ENCODE assay signal across 9 mouse cellular contexts in the genomic region with DNA sequence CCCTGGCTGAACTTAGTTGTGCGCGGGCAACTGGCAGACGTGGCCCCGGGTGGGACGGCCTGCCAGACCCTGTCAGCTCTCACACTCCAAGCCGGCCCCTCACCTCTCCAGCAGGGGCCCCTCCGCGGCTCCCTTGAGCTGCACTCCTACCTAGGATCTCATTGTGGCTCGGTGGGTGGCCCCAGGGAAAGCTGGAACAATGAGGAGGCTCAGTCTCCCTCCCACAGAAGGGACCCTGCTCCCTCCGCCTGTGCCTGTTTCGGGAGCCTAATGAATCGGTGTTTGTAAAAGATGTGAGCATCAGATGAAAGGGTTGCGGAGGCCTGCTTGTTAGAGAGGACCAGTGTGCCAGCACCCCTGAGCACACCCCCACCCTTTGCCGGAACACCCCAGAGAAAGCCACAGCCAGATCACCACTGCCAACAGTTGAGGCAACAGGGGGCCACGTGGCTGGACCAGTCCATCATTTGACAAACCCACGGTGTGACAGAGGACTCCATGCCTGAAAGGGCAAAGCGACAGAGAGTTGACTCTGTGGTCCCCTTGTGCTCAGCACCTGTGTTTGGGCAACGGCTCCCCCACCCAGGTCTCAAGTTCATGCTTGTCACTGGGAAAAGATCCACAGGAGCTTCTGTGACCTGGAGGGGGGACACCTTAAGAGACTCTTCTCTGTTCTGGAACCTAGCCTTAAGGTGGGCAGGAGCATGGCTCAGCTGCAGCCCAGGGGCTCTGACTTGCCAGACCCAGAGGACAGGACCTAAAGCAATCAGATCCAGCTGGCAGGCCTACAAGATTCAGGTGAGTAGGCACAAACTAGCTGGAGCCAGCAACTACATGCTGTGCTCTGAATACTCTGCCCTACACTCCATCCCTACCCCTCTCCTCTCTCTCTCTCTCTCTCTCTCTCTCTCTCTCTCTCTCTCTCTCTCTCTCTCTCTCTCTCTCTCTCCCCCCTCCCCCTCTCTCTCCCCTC.
A peak's percentile ranks its signal among the peaks of the same experiment; 100 is the strongest.
DNase-seq lines count a peak whose midpoint lies in the region; ATAC-seq lines count a peak whose summit lies in the region.
"Had no signal": no experiment of that assay in that cellular context is flagged by ENCODE, and none has a peak within 500 bp of the region (broad histone marks: within the 10 kb centered on the region; RNA-seq: fewer than 3 reads in every experiment).

No protein-coding gene starts in this region.

- peak overlapping the region; percentile 81 for H3K27ac ChIP-seq in hindbrain, embryonic 10.5 days
- H3K27ac ChIP-seq in hindbrain, embryonic 14.5 days: no peak overlapping the region
- H3K27ac ChIP-seq in kidney, embryonic 15.5 days: peak overlapping the region; percentile 34; the same call in 1 of the 2 replicates
- H3K27ac ChIP-seq in neural tube, embryonic 11.5 days (ENCODE audit: low read depth, low read length): no peak overlapping the region

- H3K36me3 ChIP-seq in hindbrain, embryonic 10.5 days: no peaks in the 10 kb centered on the region
- H3K36me3 ChIP-seq in hindbrain, embryonic 14.5 days (replicated peaks; ENCODE audit: control insufficient read depth, insufficient read depth): no peaks in the 10 kb centered on the region
- no peaks in the 10 kb centered on the region for H3K36me3 ChIP-seq in kidney, embryonic 15.5 days
- H3K36me3 ChIP-seq in neural tube, embryonic 11.5 days (ENCODE audit: control insufficient read depth, insufficient read depth, low read length): no peaks in the 10 kb centered on the region

- H3K4me1 ChIP-seq in hindbrain, embryonic 10.5 days (replicated peaks): peaks cover 53% of the 10 kb centered on the region
- peaks cover 25% of the 10 kb centered on the region for H3K4me1 ChIP-seq in hindbrain, embryonic 14.5 days (replicated peaks; ENCODE audit: control insufficient read depth, insufficient read depth, low read length)
- H3K4me1 ChIP-seq in kidney, embryonic 15.5 days: peaks cover 41% of the 10 kb centered on the region
- H3K4me1 ChIP-seq in neural tube, embryonic 11.5 days (ENCODE audit: control insufficient read depth, insufficient read depth, low read length): peaks cover 19% of the 10 kb centered on the region

- H3K4me3 ChIP-seq in hindbrain, embryonic 10.5 days: peak overlapping the region; percentile 20
- no peak overlapping the region for H3K4me3 ChIP-seq in hindbrain, embryonic 14.5 days (replicated peaks; ENCODE audit: low read length)
- H3K4me3 ChIP-seq in kidney, embryonic 15.5 days (replicated peaks): no peak overlapping the region
- H3K4me3 ChIP-seq in neural tube, embryonic 11.5 days (ENCODE audit: low read depth, low read length): no peak overlapping the region

- intact Hi-C loops in left cerebral cortex, postnatal 36 days (cut with DNase I): loop anchor here (5.0 kb wide), 1 partner anchor 60 kb away; no protein-coding TSS in a partner anchor

- no peak overlapping the region for H3K4me2 ChIP-seq in hindbrain, embryonic 14.5 days (replicated peaks)
- peak overlapping the region; percentile 20 for H3K4me2 ChIP-seq in kidney, embryonic 15.5 days
- no peak overlapping the region for H3K4me2 ChIP-seq in neural tube, embryonic 11.5 days (ENCODE audit: low read depth)

- H3K9me3 ChIP-seq in hindbrain, embryonic 10.5 days: no peaks in the 10 kb centered on the region
- H3K9me3 ChIP-seq in hindbrain, embryonic 14.5 days (ENCODE audit: control insufficient read depth, low read length): no peaks in the 10 kb centered on the region
- no peaks in the 10 kb centered on the region for H3K9me3 ChIP-seq in kidney, embryonic 15.5 days (replicated peaks)
- H3K9me3 ChIP-seq in neural tube, embryonic 11.5 days (ENCODE audit: control insufficient read depth, low read length): no peaks in the 10 kb centered on the region

- H3K27me3 ChIP-seq in hindbrain, embryonic 10.5 days (ENCODE audit: insufficient read depth, poor library complexity, severe bottlenecking): peaks cover 48% of the 10 kb centered on the region
- no peaks in the 10 kb centered on the region for H3K27me3 ChIP-seq in hindbrain, embryonic 14.5 days (ENCODE audit: control insufficient read depth, insufficient read depth, low read length)
- 0 out of 2 replicates have a peak, but pooled peaks cover 3% of the 10 kb centered on the region for H3K27me3 ChIP-seq in kidney, embryonic 15.5 days
- peaks cover 5% of the 10 kb centered on the region; the same call in 1 of the 2 replicates for H3K27me3 ChIP-seq in neural tube, embryonic 11.5 days (ENCODE audit: control insufficient read depth, insufficient read depth, low read length)

- no peak overlapping the region for H3K9ac ChIP-seq in hindbrain, embryonic 14.5 days
- H3K9ac ChIP-seq in kidney, embryonic 15.5 days: no peak overlapping the region
- H3K9ac ChIP-seq in neural tube, embryonic 11.5 days (ENCODE audit: low read length): no peak overlapping the region

- ATAC-seq in hindbrain, embryonic 14.5 days (ENCODE audit: low FRiP score): no peak
- peak; percentile 50; the same call in 1 of the 2 replicates for ATAC-seq in kidney, embryonic 15.5 days (replicated peaks; ENCODE audit: low FRiP score)
- ATAC-seq in neural tube, embryonic 11.5 days (ENCODE audit: insufficient read depth, low FRiP score, low TSS enrichment): peak; percentile 50; the same call in 1 of the 2 replicates

- WGBS in hindbrain, embryonic 10.5 days: 11% methylated on average over 18 of the region's 18 CpGs
- WGBS in hindbrain, embryonic 14.5 days: 10% methylated on average over 18 of the region's 18 CpGs
- WGBS in kidney, embryonic 15.5 days: 13% methylated on average over 18 of the region's 18 CpGs
- WGBS in neural tube, embryonic 11.5 days: 7% methylated on average over 18 of the region's 18 CpGs

- peak; percentile 36 for DNase-seq in hindbrain, embryonic 10.5 days (ENCODE audit: low spot score)
- no peak for DNase-seq in hindbrain, embryonic 14.5 days (ENCODE audit: low spot score)
- peak; percentile 37 for DNase-seq in fat pad, adult 2 months (ENCODE audit: extremely low read depth, low read depth, low spot score)
- DNase-seq in neural tube, embryonic 11.5 days (ENCODE audit: low spot score): no peak
- DNase-seq in cerebellum, adult 11 months: no peak
- no peak for DNase-seq in left cerebral cortex, postnatal 36 days (ENCODE audit: low spot score in 2 of 2)
- DNase-seq in frontal cortex, adult 2 months (ENCODE audit: extremely low spot score in 1 of 2, low spot score in 1 of 2): no peak
- DNase-seq: heart, postnatal 14 days had no signal

Comparison
In these comparisons a context has a peak if more than half of its experiments do, and no peak if none do; other contexts are left out.
1. DNase-seq: peak in hindbrain, embryonic 10.5 days (single experiment) and fat pad, adult 2 months (single experiment); none in hindbrain, embryonic 14.5 days (single experiment), neural tube, embryonic 11.5 days (single experiment), cerebellum, adult 11 months (single experiment), left cerebral cortex, postnatal 36 days (0 of 2) and frontal cortex, adult 2 months (0 of 2).
2. H3K27ac ChIP-seq: peak in hindbrain, embryonic 10.5 days (single experiment) and kidney, embryonic 15.5 days (single experiment); none in hindbrain, embryonic 14.5 days (single experiment) and neural tube, embryonic 11.5 days (single experiment).